Mouse (Mus musculus): ENCODE results near the gene Gas2l1. TPM values are rescaled to one million over a fixed set of nuclear protein-coding genes. Genes with fewer than 3 reads are reported as not detected.

Gene Gas2l1
- polyA plus RNA-seq, 1 experiment from 2014 or later: 23.2 TPM

GRCm38 (mm10) chr11:5041144-5041780 lies 23.9 kb downstream of the Gas2l1 start:
- Histone ChIP-seq H3K27ac (ENCODE audit: low read depth, low read length) (no peak overlapping the region), H3K9ac (ENCODE audit: low read depth, low read length) (no peak overlapping the region), H3K4me2 (no peak overlapping the region), H3K4me3 (ENCODE audit: low read depth, low read length) (no peak overlapping the region), H3K4me1 (ENCODE audit: control insufficient read depth, insufficient read depth, low read length) (peaks cover 14% of the 10 kb centered on the region), H3K36me3 (ENCODE audit: control insufficient read depth, insufficient read depth, low read length) (peaks cover 16% of the 10 kb centered on the region; the same call in 1 of the 2 replicates), H3K9me3 (replicated peaks; ENCODE audit: control insufficient read depth, low read length) (no peaks in the 10 kb centered on the region), H3K27me3 (ENCODE audit: control insufficient read depth, insufficient read depth, low read length) (no peaks in the 10 kb centered on the region)
- ATAC-seq (replicated peaks; ENCODE audit: insufficient number of reproducible peaks, low FRiP score, low TSS enrichment): peak; percentile 25; the same call in 1 of the 2 replicates
- 59% methylated on average over 18 of the region's 18 CpGs for WGBS (ENCODE audit: insufficient replicate concordance)

- 90% methylated on average over 5 of the region's 5 CpGs for WGBS (ENCODE audit: insufficient replicate concordance)
- Histone ChIP-seq H3K36me3 (ENCODE audit: control insufficient read depth, insufficient read depth, low read length) (peaks cover 16% of the 10 kb centered on the region), H3K4me1 (ENCODE audit: control insufficient read depth, insufficient read depth, low read length) (peaks cover 14% of the 10 kb centered on the region), H3K27me3 (ENCODE audit: control insufficient read depth, insufficient read depth, low read length) (no peaks in the 10 kb centered on the region), H3K4me3 (ENCODE audit: low read depth, low read length) (no peak overlapping the region), H3K9me3 (replicated peaks; ENCODE audit: control insufficient read depth, low read length) (no peaks in the 10 kb centered on the region), H3K4me2 (no peak overlapping the region), H3K27ac (ENCODE audit: low read depth, low read length) (no peak overlapping the region), H3K9ac (ENCODE audit: low read depth, low read length) (no peak overlapping the region)
- ATAC-seq (replicated peaks; ENCODE audit: insufficient number of reproducible peaks, low FRiP score, low TSS enrichment): no peak
Measured at GRCm38 (mm10) chr11:5040585-5040984, 24.5 kb downstream of the Gas2l1 start.

GRCm38 (mm10) chr11:5037146-5037854 lies 27.8 kb downstream of the Gas2l1 start:
- H3K9ac ChIP-seq (ENCODE audit: low read depth, low read length): no peak overlapping the region
- WGBS (ENCODE audit: insufficient replicate concordance): 82% methylated on average over 8 of the region's 8 CpGs
- no peak overlapping the region for H3K27ac ChIP-seq (ENCODE audit: low read depth, low read length)
- H3K27me3 ChIP-seq (ENCODE audit: control insufficient read depth, insufficient read depth, low read length): no peaks in the 10 kb centered on the region
- H3K9me3 ChIP-seq (replicated peaks; ENCODE audit: control insufficient read depth, low read length): no peaks in the 10 kb centered on the region
- no peak for ATAC-seq (replicated peaks; ENCODE audit: insufficient number of reproducible peaks, low FRiP score, low TSS enrichment)
- peaks cover 14% of the 10 kb centered on the region for H3K4me1 ChIP-seq (ENCODE audit: control insufficient read depth, insufficient read depth, low read length)
- H3K4me2 ChIP-seq: no peak overlapping the region
- no peak overlapping the region for H3K4me3 ChIP-seq (ENCODE audit: low read depth, low read length)
- H3K36me3 ChIP-seq (ENCODE audit: control insufficient read depth, insufficient read depth, low read length): peaks cover 31% of the 10 kb centered on the region

- H3K27me3 ChIP-seq (ENCODE audit: control insufficient read depth, insufficient read depth, low read length): no peaks in the 10 kb centered on the region
- no peak overlapping the region for H3K27ac ChIP-seq (ENCODE audit: low read depth, low read length)
- peaks cover 44% of the 10 kb centered on the region for H3K36me3 ChIP-seq (ENCODE audit: control insufficient read depth, insufficient read depth, low read length)
- no peaks in the 10 kb centered on the region for H3K9me3 ChIP-seq (replicated peaks; ENCODE audit: control insufficient read depth, low read length)
- H3K9ac ChIP-seq (ENCODE audit: low read depth, low read length): no peak overlapping the region
- H3K4me2 ChIP-seq: no peak overlapping the region
- 89% methylated on average over 4 of the region's 4 CpGs for WGBS (ENCODE audit: insufficient replicate concordance)
- no peaks in the 10 kb centered on the region for H3K4me1 ChIP-seq (ENCODE audit: control insufficient read depth, insufficient read depth, low read length)
- no peak for ATAC-seq (replicated peaks; ENCODE audit: insufficient number of reproducible peaks, low FRiP score, low TSS enrichment)
- no peak overlapping the region for H3K4me3 ChIP-seq (ENCODE audit: low read depth, low read length)
Measured at GRCm38 (mm10) chr11:5035421-5035820, 29.7 kb downstream of the Gas2l1 start.

GRCm38 (mm10) chr11:5033136-5033535 lies 32.0 kb downstream of the Gas2l1 start:
- Histone ChIP-seq H3K4me3 (ENCODE audit: low read depth, low read length) (no peak overlapping the region), H3K4me1 (ENCODE audit: control insufficient read depth, insufficient read depth, low read length) (no peaks in the 10 kb centered on the region), H3K27ac (ENCODE audit: low read depth, low read length) (no peak overlapping the region), H3K27me3 (ENCODE audit: control insufficient read depth, insufficient read depth, low read length) (no peaks in the 10 kb centered on the region), H3K9ac (ENCODE audit: low read depth, low read length) (no peak overlapping the region), H3K36me3 (ENCODE audit: control insufficient read depth, insufficient read depth, low read length) (peaks cover 39% of the 10 kb centered on the region), H3K9me3 (replicated peaks; ENCODE audit: control insufficient read depth, low read length) (no peaks in the 10 kb centered on the region), H3K4me2 (no peak overlapping the region)
- 88% methylated on average over 3 of the region's 3 CpGs for WGBS (ENCODE audit: insufficient replicate concordance)
- no peak for ATAC-seq (replicated peaks; ENCODE audit: insufficient number of reproducible peaks, low FRiP score, low TSS enrichment)

- H3K9ac ChIP-seq (ENCODE audit: low read depth, low read length): no peak overlapping the region
- H3K36me3 ChIP-seq (ENCODE audit: control insufficient read depth, insufficient read depth, low read length): peaks cover 37% of the 10 kb centered on the region
- H3K27ac ChIP-seq (ENCODE audit: low read depth, low read length): no peak overlapping the region
- H3K4me1 ChIP-seq (ENCODE audit: control insufficient read depth, insufficient read depth, low read length): no peaks in the 10 kb centered on the region
- 93% methylated on average over 10 of the region's 10 CpGs for WGBS (ENCODE audit: insufficient replicate concordance)
- no peaks in the 10 kb centered on the region for H3K27me3 ChIP-seq (ENCODE audit: control insufficient read depth, insufficient read depth, low read length)
- no peak overlapping the region for H3K4me3 ChIP-seq (ENCODE audit: low read depth, low read length)
- H3K9me3 ChIP-seq (replicated peaks; ENCODE audit: control insufficient read depth, low read length): no peaks in the 10 kb centered on the region
- 0 out of 2 replicates have a peak, but pooled peaks have one; percentile 19 for ATAC-seq (replicated peaks; ENCODE audit: insufficient number of reproducible peaks, low FRiP score, low TSS enrichment)
- H3K4me2 ChIP-seq: no peak overlapping the region
Measured at GRCm38 (mm10) chr11:5032706-5033105, 32.4 kb downstream of the Gas2l1 start.

GRCm38 (mm10) chr11:5028228-5028627 lies 36.9 kb downstream of the Gas2l1 start:
- ATAC-seq (replicated peaks; ENCODE audit: insufficient number of reproducible peaks, low FRiP score, low TSS enrichment): no peak
- WGBS (ENCODE audit: insufficient replicate concordance): 96% methylated on average over 7 of the region's 7 CpGs
- H3K27me3 ChIP-seq (ENCODE audit: control insufficient read depth, insufficient read depth, low read length): no peaks in the 10 kb centered on the region
- H3K36me3 ChIP-seq (ENCODE audit: control insufficient read depth, insufficient read depth, low read length): peaks cover 40% of the 10 kb centered on the region
- H3K4me1 ChIP-seq (ENCODE audit: control insufficient read depth, insufficient read depth, low read length): no peaks in the 10 kb centered on the region
- H3K27ac ChIP-seq (ENCODE audit: low read depth, low read length): no peak overlapping the region
- H3K9me3 ChIP-seq (replicated peaks; ENCODE audit: control insufficient read depth, low read length): no peaks in the 10 kb centered on the region
- H3K4me2 ChIP-seq: no peak overlapping the region
- H3K4me3 ChIP-seq (ENCODE audit: low read depth, low read length): no peak overlapping the region
- H3K9ac ChIP-seq (ENCODE audit: low read depth, low read length): no peak overlapping the region

- no peak overlapping the region for H3K4me2 ChIP-seq
- no peak overlapping the region for H3K27ac ChIP-seq (ENCODE audit: low read depth, low read length)
- no peak overlapping the region for H3K4me3 ChIP-seq (ENCODE audit: low read depth, low read length)
- H3K9me3 ChIP-seq (replicated peaks; ENCODE audit: control insufficient read depth, low read length): no peaks in the 10 kb centered on the region
- WGBS (ENCODE audit: insufficient replicate concordance): 92% methylated on average over 1 of the region's 1 CpGs
- H3K4me1 ChIP-seq (ENCODE audit: control insufficient read depth, insufficient read depth, low read length): no peaks in the 10 kb centered on the region
- H3K27me3 ChIP-seq (ENCODE audit: control insufficient read depth, insufficient read depth, low read length): no peaks in the 10 kb centered on the region
- H3K36me3 ChIP-seq (ENCODE audit: control insufficient read depth, insufficient read depth, low read length): peaks cover 30% of the 10 kb centered on the region
- no peak overlapping the region for H3K9ac ChIP-seq (ENCODE audit: low read depth, low read length)
- no peak for ATAC-seq (replicated peaks; ENCODE audit: insufficient number of reproducible peaks, low FRiP score, low TSS enrichment)
Measured at GRCm38 (mm10) chr11:5025108-5025507, 40.0 kb downstream of the Gas2l1 start.

GRCm38 (mm10) chr11:5017506-5017905 lies 47.6 kb downstream of the Gas2l1 start:
- WGBS (ENCODE audit: insufficient replicate concordance): 66% methylated on average over 6 of the region's 6 CpGs
- Histone ChIP-seq H3K9ac (ENCODE audit: low read depth, low read length) (no peak overlapping the region), H3K4me2 (no peak overlapping the region), H3K4me1 (ENCODE audit: control insufficient read depth, insufficient read depth, low read length) (no peaks in the 10 kb centered on the region), H3K27me3 (ENCODE audit: control insufficient read depth, insufficient read depth, low read length) (no peaks in the 10 kb centered on the region), H3K4me3 (ENCODE audit: low read depth, low read length) (no peak overlapping the region), H3K36me3 (ENCODE audit: control insufficient read depth, insufficient read depth, low read length) (peaks cover 20% of the 10 kb centered on the region), H3K9me3 (replicated peaks; ENCODE audit: control insufficient read depth, low read length) (no peaks in the 10 kb centered on the region), H3K27ac (ENCODE audit: low read depth, low read length) (no peak overlapping the region)
- ATAC-seq (replicated peaks; ENCODE audit: insufficient number of reproducible peaks, low FRiP score, low TSS enrichment): no peak

All from heart, embryonic 11.5 days (tissue).